Mouse (Mus musculus) kidney, adult 2 months (tissue): ENCODE measurements around the gene Nav2. TPM values are rescaled to one million over a fixed set of nuclear protein-coding genes. Genes with fewer than 3 reads are reported as not detected.

Experiments used
- DNase-seq: peaks from one replicate; pipeline ENCODE4 v3.0.0; 2021
- H3K27ac ChIP-seq: fragments of 200-500 bp; 2 replicates; pipeline ENCODE4 v1.5.1; 2012; ENCODE audit warnings: low read depth, low read length, control low read depth, inconsistent platforms; ENCODE audit not compliant: insufficient read depth
- H3K27me3 ChIP-seq: fragments of 200-500 bp; replicated peaks from 2 replicates; pipeline ENCODE4 v1.6.1; 2012; ENCODE audit warnings: mild to moderate bottlenecking, moderate library complexity, low read length, inconsistent platforms; ENCODE audit not compliant: control insufficient read depth, insufficient read depth
- H3K36me3 ChIP-seq: fragments of 200-500 bp; 2 replicates; pipeline ENCODE4 v1.6.1; 2012; ENCODE audit warnings: mild to moderate bottlenecking, moderate library complexity, low read length, inconsistent platforms; ENCODE audit not compliant: control insufficient read depth, insufficient read depth
- H3K4me1 ChIP-seq: fragments of 200-500 bp; 2 replicates; pipeline ENCODE4 v1.6.1; 2011; ENCODE audit warnings: low read length; ENCODE audit not compliant: control insufficient read depth, insufficient read depth
- H3K4me3 ChIP-seq: fragments of 200-500 bp; 2 replicates; pipeline ENCODE4 v1.5.1; 2011; ENCODE audit warnings: mild to moderate bottlenecking, low read depth, low read length, control low read depth; ENCODE audit not compliant: insufficient read depth
- CTCF ChIP-seq: fragments of 200-500 bp; conservative IDR thresholded peaks from 2 replicates; pipeline ENCODE4 v1.5.1; 2011; ENCODE audit warnings: low read depth, mild to moderate bottlenecking, control low read depth, low read length, moderate library complexity, mixed read lengths; ENCODE audit not compliant: insufficient read depth, insufficient read length
- POLR2A ChIP-seq: fragments of 200-500 bp; IDR thresholded peaks from one replicate; pipeline ENCODE4 v1.6.1; 2011; ENCODE audit warnings: low read depth, low read length, control low read depth
- WGBS: fragments of 180-500 bp; shearing (Covaris S2); methylation state at CpG from one replicate; pipeline ENCODE4 v1.1.7; 2018; 5-methylcytosine and 5-hydroxymethylcytosine counted together
- polyA plus RNA-seq: library from polyadenylated mRNA; depleted of rRNA; stranded (reverse); fragments of >200 nt; gene quantifications from 2 replicates; pipeline ENCODE4 v1.2.3, GENCODE M21; 2012

Nav2 gene
- polyA plus RNA-seq, 1 experiment, result 18.3 TPM

- Histone ChIP-seq H3K4me1 (no peaks in the 10 kb centered on the region), H3K27me3 (no peaks in the 10 kb centered on the region), H3K27ac (no peak overlapping the region), H3K36me3 (no peaks in the 10 kb centered on the region), H3K4me3 (no peak overlapping the region)
- peak; percentile 18 for DNase-seq
- TF ChIP-seq POLR2A (no peak), CTCF (peak; percentile 71)
- WGBS, result 46% methylated on average over 2 of the region's 2 CpGs
These were observed 530.6 kb downstream of the Nav2 start for GRCm38 (mm10) chr7:49439136-49439535.

DNA sequence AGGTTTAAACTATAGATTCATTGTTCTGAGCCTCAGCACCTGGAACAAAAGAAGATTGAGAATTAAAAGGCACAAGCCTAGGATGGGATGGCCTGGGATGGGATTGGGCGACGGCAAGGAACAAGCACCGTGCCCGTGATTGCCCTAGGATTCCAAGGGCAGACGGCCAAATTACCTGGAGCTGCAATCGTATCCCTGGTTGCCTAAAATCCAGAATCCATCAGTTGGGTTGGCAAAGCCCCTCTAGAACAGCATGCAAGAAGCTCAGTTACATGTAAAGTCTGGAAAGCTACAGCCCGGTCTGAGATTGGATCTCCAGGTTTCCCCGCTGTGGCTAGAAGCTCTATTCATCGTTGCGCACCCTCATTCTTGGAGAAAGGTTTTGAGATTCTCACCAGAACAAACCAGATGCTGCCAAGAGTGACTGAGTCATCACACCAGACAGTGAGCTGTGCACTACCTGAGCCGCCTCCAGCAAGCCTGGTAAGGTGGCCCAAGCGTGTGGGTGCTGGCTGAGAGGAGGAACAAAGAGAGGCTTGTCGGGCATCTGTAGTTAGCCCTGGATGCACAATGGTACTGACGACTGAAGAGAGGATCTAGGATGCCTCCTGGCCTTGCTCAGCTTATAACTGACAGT is 531.9 kb downstream of the Nav2 start:
- TF ChIP-seq CTCF (no peak), POLR2A (no peak)
- Histone ChIP-seq H3K36me3 (no peaks in the 10 kb centered on the region), H3K27me3 (no peaks in the 10 kb centered on the region), H3K4me1 (no peaks in the 10 kb centered on the region), H3K27ac (no peak overlapping the region), H3K4me3 (no peak overlapping the region)
- 93% methylated on average over 14 of the region's 14 CpGs for WGBS
- DNase-seq, result no peak

GRCm38 (mm10) chr7:49442174-49442573 is 533.7 kb downstream of the Nav2 start:
- H3K4me3 ChIP-seq, result no peak overlapping the region
- WGBS, result 61% methylated on average over 8 of the region's 8 CpGs
- TF ChIP-seq CTCF, result no peak
- TF ChIP-seq POLR2A, result no peak
- no peaks in the 10 kb centered on the region for H3K27me3 ChIP-seq
- no peak for DNase-seq
- H3K27ac ChIP-seq, result no peak overlapping the region
- no peaks in the 10 kb centered on the region for H3K4me1 ChIP-seq
- no peaks in the 10 kb centered on the region for H3K36me3 ChIP-seq

DNA sequence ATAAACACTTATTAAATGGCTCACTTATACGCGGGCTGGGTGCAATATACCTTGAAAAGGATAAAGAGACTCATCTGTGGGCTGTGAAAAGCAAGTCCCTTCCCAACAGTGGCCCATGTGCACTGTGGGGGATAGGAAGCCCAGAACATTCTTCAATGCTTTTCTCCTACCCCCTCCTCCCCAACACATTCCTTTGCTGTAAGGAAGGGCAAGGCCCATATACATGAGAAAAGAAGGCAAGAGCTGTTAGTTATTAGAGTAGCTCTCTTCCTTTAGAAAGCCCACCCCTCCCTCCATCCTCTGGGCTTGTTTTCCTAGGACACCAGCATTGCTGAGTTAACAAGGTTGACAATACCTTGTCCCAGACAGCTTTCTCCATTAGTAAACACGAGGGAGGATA is 540.1 kb downstream of the Nav2 start:
- Histone ChIP-seq H3K4me1 (no peaks in the 10 kb centered on the region; the same call in 1 of the 2 replicates), H3K36me3 (no peaks in the 10 kb centered on the region), H3K27ac (no peak overlapping the region), H3K4me3 (no peak overlapping the region), H3K27me3 (no peaks in the 10 kb centered on the region)
- TF ChIP-seq POLR2A, result no peak
- no peak for TF ChIP-seq CTCF
- WGBS, result 77% methylated on average over 3 of the region's 3 CpGs
- no peak for DNase-seq

GRCm38 (mm10) chr7:49450261-49451141 is 542.0 kb downstream of the Nav2 start:
- Histone ChIP-seq H3K27me3 (no peaks in the 10 kb centered on the region), H3K27ac (no peak overlapping the region), H3K4me3 (no peak overlapping the region), H3K36me3 (no peaks in the 10 kb centered on the region), H3K4me1 (no peaks in the 10 kb centered on the region; the same call in 1 of the 2 replicates)
- no peak for DNase-seq
- TF ChIP-seq CTCF, result no peak
- no peak for TF ChIP-seq POLR2A
- 21% methylated on average over 22 of the region's 22 CpGs for WGBS

DNA sequence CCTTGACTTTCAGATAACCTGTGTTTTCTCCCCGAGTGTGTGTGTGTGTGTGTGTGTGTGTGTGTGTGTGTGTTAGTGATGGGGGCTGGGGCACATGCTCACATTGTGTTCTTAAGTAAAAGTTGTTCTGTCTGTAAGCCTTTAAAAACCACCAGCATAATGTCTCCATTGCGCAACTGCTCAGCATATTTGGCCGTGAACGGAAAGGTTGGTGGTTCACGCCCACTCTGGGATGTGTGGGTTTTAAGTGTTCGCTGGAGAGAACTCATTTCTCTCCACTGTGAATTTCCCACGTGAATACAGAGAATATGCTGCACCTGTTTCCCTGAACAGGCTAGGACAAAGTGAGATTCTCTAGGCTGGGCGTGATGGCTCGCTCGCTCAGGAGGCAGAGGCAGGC is 542.7 kb downstream of the Nav2 start:
- Histone ChIP-seq H3K36me3 (no peaks in the 10 kb centered on the region), H3K27me3 (no peaks in the 10 kb centered on the region), H3K4me3 (no peak overlapping the region), H3K27ac (no peak overlapping the region), H3K4me1 (no peaks in the 10 kb centered on the region; the same call in 1 of the 2 replicates)
- TF ChIP-seq CTCF (no peak), POLR2A (no peak)
- no peak for DNase-seq
- 79% methylated on average over 10 of the region's 10 CpGs for WGBS

DNA sequence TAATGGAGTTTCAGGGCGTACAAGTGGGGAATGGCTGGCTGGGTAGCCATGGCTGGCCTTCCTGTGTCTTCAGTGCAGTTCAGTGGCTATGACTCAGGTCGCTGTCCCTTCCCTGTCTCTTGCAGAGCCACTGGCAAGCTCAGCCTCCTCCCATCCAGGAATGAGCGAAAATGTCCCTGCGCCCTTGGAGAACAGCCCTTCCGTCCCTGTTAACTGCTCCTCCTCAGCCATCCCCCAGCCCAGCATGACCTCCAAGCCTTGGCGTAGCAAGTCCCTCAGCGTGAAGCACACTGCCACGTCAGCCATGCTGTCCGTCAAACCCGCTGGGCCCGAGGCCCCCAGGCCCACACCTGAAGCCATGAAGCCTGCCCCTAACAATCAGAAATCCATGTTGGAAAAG is 543.8 kb downstream of the Nav2 start:
- H3K4me1 ChIP-seq, result no peaks in the 10 kb centered on the region; the same call in 1 of the 2 replicates
- WGBS, result 86% methylated on average over 11 of the region's 11 CpGs
- DNase-seq, result no peak
- H3K4me3 ChIP-seq, result no peak overlapping the region
- H3K27ac ChIP-seq, result no peak overlapping the region
- H3K27me3 ChIP-seq, result no peaks in the 10 kb centered on the region
- no peaks in the 10 kb centered on the region for H3K36me3 ChIP-seq
- no peak for TF ChIP-seq POLR2A
- no peak for TF ChIP-seq CTCF
